Mouse (Mus musculus) heart, adult 9 months (tissue): ENCODE results near the gene Nrarp.

Source experiments
- DNase-seq, 2 experiments: peaks; one replicate each; pipeline ENCODE4 v3.0.0; 2022; ENCODE audit warnings: low spot score in 2 of 2

Gene Nrarp

DNA sequence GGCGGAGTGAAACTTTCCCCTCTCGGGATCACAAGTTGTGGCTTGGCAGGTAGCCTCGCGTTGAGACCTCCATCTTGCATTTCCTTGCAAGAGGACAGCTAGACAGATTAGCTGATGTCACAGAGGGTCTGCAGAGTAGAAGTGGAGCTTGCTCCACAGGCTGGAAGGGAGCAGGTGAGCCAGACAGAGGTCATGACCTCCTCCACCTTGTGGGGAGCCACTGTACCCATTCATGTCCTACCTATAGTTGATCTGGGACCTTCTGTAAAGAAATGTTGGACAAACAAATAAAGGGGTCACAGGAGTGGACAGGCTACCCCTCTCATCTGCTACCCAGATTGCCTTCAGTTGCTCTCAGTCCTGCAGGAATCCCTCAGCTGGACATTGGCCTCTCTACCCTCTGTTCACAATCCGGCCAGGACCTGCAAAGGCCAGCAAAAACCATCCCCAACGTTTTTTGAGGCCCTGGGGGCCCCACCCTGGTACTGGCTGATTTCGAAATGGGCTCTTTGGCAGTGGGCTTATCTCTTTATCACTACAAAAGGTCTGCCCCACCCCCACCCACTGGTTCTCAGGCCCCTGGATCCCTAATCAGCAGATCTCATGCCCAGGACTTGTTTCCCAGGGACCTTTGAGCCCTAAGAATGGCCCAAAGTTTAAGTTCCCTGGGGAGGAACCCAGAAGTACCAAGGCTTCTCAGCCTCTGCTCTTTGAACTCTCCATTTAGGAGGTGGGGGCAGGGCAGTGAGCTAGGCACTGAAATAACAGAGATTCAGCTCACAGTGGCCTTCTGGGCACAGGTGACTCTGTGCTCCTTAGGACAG, 5.5 kb upstream of the Nrarp start:
- DNase-seq, result no peak

GRCm38 (mm10) chr2:25175690-25176078, 4.9 kb upstream of the Nrarp start:
- no peak for DNase-seq

GRCm38 (mm10) chr2:25176573-25176972, 4.0 kb upstream of the Nrarp start:
- peak in 1 of 2 experiments; percentile 74 for DNase-seq

DNA sequence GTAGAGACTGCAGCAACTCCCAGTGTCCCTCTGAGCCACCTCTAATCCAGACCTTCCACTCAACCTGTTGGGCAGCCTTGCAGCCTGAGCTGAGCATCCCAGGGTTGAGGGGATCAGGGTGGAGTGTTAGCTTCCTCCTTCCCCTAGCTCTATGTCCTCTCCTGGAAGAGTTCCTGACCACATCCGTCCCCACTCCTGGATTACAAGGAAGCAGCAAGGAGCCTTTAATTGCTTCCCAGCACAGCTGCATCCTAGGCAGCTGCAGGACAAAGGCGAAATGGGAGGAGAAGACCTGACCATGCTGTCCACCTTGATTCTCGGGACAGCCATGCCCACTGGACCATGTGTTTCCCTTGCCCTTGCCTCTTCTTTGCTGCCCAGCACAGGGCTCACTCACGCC, 3.5 kb upstream of the Nrarp start:
- peak in 1 of 2 experiments; percentile 70 for DNase-seq

DNA sequence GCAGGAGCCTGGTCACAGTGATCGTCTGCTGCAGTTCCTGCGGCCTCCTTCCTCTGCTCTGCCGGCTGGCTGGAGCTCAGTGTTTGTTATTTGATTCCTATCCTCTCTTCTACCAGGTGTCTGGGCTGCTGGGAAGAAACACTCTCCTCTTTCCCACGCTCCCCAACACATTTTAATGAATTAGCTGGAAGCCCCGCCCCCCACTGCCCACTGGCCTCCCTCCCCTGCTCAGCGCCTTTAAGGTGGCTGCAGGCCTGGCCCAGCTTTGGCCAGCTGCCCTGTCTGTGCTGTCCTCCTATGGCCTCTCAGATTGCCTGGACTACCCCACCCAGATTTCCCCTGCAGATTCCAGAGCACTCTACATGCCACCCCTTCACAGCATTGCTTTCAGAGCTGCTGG, 2.9 kb upstream of the Nrarp start:
- peak in 1 of 2 experiments; percentile 62 for DNase-seq

- no peak for DNase-seq
Measured at GRCm38 (mm10) chr2:25178285-25178972, 2.1 kb upstream of the Nrarp start.

GRCm38 (mm10) chr2:25179566-25180217, 866 bp upstream of the Nrarp start:
- no peak for DNase-seq

DNA sequence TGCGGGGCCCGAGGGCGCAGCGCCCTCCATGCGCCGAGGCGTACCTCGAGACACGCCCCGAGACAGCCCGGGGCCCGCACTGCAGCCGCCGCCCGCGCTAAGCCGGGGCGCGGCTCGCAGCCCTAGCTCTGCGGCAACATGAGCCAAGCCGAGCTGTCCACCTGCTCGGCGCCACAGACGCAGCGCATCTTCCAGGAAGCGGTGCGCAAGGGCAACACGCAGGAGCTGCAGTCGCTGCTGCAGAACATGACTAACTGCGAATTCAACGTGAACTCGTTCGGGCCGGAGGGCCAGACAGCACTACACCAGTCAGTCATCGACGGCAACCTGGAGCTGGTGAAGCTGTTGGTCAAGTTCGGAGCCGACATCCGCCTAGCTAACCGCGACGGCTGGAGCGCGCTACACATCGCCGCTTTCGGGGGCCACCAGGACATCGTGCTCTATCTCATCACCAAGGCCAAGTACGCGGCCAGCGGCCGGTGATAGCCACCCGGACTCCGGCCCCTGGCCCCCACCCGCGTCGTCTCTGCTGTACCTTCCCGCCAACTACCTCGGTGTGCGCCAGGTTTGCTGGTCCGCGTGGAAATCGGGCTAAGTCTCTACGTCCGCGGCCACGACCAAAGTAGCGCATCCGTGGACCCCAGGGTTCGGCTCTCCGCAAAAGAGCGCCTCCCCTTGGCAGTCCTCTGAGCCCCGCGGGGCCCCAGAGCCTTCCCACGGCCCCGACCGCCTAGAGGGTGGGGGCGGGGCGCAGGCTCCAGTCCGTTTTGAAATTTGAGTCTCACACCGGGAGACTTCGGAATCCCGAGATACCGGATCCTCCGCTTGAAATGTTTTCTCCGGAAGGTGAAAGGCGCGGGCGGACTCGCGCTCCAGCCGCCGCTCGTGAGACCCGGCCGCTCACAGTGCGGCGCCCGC, 674 bp downstream of the Nrarp start:
- no peak for DNase-seq

- no peak for DNase-seq
Measured at GRCm38 (mm10) chr2:25181891-25182397, 1.4 kb downstream of the Nrarp start.

- no peak for DNase-seq
Measured at GRCm38 (mm10) chr2:25182664-25183063, 2.1 kb downstream of the Nrarp start.

DNA sequence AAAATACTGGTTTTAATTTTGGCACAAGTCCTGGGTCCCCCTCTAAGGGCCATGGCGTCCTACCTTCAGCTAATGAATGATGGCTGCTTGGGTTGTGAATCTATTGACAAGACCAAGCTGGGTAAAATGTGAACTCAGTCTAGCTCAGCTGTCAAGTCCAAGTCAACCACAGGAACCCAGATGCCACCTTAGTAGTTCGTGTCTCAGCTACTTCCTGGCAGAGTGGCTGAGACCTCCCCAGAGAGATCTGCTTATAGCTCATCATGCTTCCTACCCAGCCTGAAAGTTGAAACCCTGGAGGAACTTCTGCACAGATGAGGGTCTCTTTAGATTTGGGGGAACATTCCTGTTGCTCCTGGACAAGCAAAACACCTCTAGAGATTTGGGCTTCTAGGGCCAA, 2.8 kb downstream of the Nrarp start:
- DNase-seq, result no peak

DNA sequence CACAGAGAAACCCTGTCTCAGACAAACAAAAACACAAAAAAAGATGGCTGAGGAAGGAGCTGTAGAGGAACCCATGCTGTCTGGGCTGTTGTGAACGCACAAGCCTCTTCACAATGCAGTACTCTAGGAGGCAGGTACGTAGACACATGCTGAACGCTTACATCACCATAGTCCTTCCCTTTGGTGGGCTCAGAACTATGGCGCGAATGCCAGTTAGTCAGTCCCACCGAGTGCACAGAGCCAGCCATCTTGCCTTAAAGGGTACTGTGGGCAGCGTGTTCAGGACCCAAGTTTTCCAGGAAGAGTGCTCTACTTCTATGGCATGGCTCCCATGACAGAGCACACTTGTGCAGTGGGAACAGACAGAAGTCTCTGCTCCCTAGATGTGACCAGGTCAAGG, 3.9 kb downstream of the Nrarp start:
- DNase-seq, result no peak

DNA sequence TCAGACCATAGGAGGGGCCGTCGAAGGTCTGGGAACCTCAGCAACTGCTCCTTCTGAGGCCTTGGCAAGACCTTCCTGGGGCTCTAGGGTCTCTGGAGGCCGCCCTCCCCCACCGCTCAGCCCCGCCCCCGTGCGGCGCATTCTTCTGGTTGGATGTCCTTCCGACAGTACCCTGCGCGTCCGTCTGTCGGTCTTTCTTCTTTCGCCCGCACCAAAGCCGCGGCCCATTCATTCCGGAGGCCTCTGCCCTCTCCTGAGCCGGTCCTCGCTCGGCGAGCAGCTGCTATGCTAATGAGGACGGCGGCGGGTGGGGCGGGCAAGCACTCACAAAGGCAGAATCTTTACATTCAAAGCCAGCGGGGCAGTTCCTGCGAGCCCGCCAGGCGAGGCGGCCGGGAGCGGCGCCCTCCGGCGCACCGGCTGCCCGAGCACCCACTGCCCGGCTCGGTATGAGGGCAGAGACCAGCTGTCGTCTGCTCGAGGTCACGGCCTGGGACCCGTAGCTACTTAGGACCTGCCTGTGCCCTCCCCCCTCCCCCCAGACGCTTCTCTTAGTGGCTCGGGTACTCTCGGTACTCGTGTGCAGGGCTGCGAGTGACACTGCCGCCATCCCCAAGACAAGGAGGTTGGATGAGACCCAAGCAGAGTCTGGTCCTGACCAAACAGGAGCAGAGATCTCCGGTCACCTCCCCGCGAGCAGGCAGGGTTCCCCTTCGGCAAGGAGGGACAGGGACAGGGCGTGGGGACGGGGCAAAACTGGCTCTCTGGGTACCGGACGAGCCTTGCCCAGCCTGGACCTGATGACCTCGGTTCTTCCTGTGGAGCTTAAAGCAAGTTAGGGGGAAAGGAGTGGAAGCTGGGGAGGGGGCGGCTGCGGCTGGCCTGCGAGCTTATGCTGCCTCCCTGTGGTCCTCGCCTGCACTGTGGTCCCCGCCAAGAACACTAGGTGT, 5.3 kb downstream of the Nrarp start:
- DNase-seq, result peak in 1 of 2 experiments; percentile 33

GRCm38 (mm10) chr2:25186575-25186930, 6.0 kb downstream of the Nrarp start:
- no peak for DNase-seq

DNA sequence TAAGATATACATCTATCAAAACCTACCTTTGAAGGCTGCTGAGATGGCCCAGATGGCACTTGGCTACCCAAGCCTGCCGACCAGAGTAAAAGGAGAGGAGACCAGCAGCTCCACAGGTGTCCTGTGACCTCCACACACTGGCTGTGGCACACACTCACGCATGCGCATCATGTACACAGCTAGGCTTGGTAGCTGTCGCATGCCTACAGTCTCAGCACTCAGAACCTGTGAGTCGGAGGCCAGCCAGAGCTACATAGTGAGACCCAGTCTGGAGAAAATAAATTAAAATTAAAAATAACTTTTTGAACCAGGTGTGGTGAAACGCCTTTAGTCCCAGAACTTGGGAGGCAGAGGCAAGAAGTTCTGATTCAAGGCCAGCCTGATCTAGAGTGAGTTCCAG, 7.3 kb downstream of the Nrarp start:
- DNase-seq, result no peak

GRCm38 (mm10) chr2:25193330-25193770, 12.8 kb downstream of the Nrarp start:
- DNase-seq, result peak; percentile 85 to 86

DNA sequence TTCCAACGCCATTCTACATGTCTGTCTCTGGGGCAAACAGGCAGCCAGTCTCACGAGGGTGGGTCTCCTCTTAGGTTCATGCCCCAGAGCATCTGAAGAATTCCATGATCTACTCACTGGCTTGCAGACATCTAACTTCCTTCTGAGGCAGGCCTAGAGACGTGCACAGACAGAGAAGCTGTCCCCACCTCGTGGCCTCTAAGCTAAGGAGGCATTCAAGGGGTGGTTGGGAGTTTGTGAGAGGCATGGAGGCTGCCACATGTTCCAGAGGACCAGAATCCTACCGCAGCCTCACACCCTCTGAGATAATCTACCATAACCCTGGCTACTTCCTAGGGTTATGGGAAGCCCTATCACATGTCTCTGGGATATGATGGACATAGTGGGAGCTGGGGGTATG, 13.4 kb downstream of the Nrarp start:
- DNase-seq, result no peak

DNA sequence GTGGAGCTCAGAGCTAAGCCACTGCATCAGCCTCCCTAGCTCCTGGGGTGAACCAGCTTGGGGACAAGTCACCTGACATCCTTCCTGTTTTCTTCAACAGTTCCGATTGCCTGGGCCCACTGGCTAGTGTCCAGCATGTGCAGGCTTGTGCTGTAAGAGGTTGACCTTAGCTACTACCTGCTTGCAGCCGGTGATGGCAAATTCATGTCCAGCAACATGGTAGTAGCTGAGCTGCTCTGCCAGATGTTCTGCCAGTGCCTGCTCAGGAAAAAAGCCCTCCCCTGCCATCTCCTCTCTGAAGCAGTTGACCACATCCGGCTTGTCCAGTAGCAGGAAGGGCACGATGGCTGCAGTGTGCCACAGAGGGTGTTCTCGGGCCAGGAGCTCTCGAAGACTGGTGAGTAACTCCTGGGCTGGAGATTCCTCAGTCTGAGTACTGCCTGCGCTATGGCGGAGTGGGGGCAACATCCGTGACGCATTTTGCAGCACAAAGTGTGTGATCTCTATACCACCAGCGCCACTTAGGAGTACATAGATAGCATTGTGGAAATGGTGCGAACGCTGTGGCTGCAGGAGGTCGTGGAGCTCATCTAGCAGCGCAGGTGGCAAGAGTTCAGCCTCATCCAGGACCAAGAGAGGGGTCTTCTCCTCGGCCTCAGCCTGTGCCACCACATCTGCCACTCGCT, 14.1 kb downstream of the Nrarp start:
- no peak for DNase-seq
